ENCODE assay signal across 8 mouse cellular contexts in the genomic region with DNA sequence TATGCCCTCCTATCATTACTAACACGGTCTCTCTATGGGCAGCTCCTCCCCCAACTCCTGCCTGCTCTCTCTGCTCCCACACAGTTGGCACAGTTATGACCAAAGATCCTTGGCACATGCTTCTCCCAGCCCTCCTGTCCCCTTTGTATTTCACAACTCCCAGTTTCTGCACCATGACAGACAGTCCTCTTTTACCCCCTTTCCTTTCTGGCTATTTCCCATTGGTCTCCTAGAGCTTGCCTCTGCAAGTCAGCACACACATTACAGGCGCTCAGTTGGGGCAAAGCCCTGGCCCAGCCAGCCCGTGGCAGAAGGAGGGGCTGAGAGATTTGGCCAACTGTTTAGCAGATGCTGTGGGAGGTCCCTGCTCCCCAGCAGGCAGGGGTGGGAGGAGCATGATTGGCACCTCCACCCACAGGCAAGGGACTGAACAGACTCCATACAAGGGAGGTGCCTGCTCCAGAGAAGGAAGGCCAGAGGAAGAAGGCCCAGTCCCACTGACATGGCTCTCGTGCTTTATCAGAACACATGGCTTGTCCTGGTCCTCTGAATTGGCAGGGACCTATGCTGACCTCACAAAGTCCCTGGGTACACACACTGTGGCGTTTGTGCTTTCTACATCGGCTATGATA.
DNase-seq lines count a peak whose midpoint lies in the region; ATAC-seq and TF ChIP-seq lines count a peak whose summit lies in the region.

No protein-coding gene starts in this region.

- peak; percentile 84 for ATAC-seq in forebrain, embryonic 13.5 days
- ATAC-seq in liver, embryonic 16.5 days (ENCODE audit: low read depth): peak; percentile 45

- H3K4me3 ChIP-seq in forebrain, embryonic 13.5 days: no peak overlapping the region
- H3K4me3 ChIP-seq in layer of hippocampus, adult 2 months: no peak overlapping the region
- H3K4me3 ChIP-seq in liver, embryonic 16.5 days (ENCODE audit: low read depth, low read length): no peak overlapping the region
- no peak overlapping the region for H3K4me3 ChIP-seq in olfactory bulb, adult 2 months (ENCODE audit: insufficient read depth, low read depth, low read length)

- 22% methylated on average over 6 of the region's 6 CpGs for WGBS in forebrain, embryonic 13.5 days
- WGBS in liver, embryonic 16.5 days (ENCODE audit: insufficient replicate concordance): 25% methylated on average over 6 of the region's 6 CpGs
- WGBS in olfactory bulb, adult 2 months: 44% methylated on average over 6 of the region's 6 CpGs

- H3K36me3 ChIP-seq in forebrain, embryonic 13.5 days (ENCODE audit: poor library complexity, severe bottlenecking): no peaks in the 10 kb centered on the region
- H3K36me3 ChIP-seq in liver, embryonic 16.5 days (ENCODE audit: control insufficient read depth, insufficient read depth): no peaks in the 10 kb centered on the region

- no peak for TF ChIP-seq CTCF in layer of hippocampus, adult 2 months (conservative IDR thresholded peaks at IDR 0.05)
- no peak for TF ChIP-seq CTCF in olfactory bulb, adult 2 months (IDR thresholded peaks at IDR 0.05; ENCODE audit: insufficient read depth, low read depth, low read length)

- TF ChIP-seq POLR2A in olfactory bulb, adult 2 months (IDR thresholded peaks at IDR 0.05; ENCODE audit: insufficient read depth, low read depth, low read length): no peak

- H3K9me3 ChIP-seq in forebrain, embryonic 13.5 days (replicated peaks): no peaks in the 10 kb centered on the region
- H3K9me3 ChIP-seq in liver, embryonic 16.5 days (replicated peaks; ENCODE audit: control insufficient read depth, low read length): no peaks in the 10 kb centered on the region

- 0 out of 2 replicates have a peak overlapping the region, but pooled peaks have one; percentile 6 for H3K4me2 ChIP-seq in forebrain, embryonic 13.5 days
- H3K4me2 ChIP-seq in liver, embryonic 16.5 days (ENCODE audit: low read depth, low read length): no peak overlapping the region

- peak overlapping the region; percentile 58 for H3K27ac ChIP-seq in forebrain, embryonic 13.5 days
- H3K27ac ChIP-seq in layer of hippocampus, adult 2 months: peak overlapping the region; percentile 89
- H3K27ac ChIP-seq in liver, embryonic 16.5 days (ENCODE audit: low read length): no peak overlapping the region
- 0 out of 2 replicates have a peak overlapping the region, but pooled peaks have one; percentile 41 for H3K27ac ChIP-seq in olfactory bulb, adult 2 months (ENCODE audit: insufficient read depth, low read depth, low read length)

- no peak overlapping the region for H3K9ac ChIP-seq in forebrain, embryonic 13.5 days
- no peak overlapping the region for H3K9ac ChIP-seq in liver, embryonic 16.5 days (ENCODE audit: low read depth, low read length)

- H3K27me3 ChIP-seq in forebrain, embryonic 13.5 days: no peaks in the 10 kb centered on the region
- no peaks in the 10 kb centered on the region for H3K27me3 ChIP-seq in liver, embryonic 16.5 days (ENCODE audit: control insufficient read depth, insufficient read depth, low read depth, low read length)

- intact Hi-C loops in heart, postnatal 14 days (cut with DNase I): no loop called here

- peak; percentile 69 for DNase-seq in ES-CJ7 (ENCODE audit: low read depth, low spot score)
- peak; percentile 63 for DNase-seq in brain, embryonic 18.5 days (ENCODE audit: low read depth, low spot score)
- DNase-seq in heart, postnatal 14 days: peak; percentile 67 to 76
- DNase-seq in layer of hippocampus, adult 2 months (ENCODE audit: low spot score in 2 of 2): peak; percentile 82 to 91
- DNase-seq in spleen, postnatal 36 days (ENCODE audit: low spot score in 2 of 2): no peak

- peaks cover 49% of the 10 kb centered on the region for H3K4me1 ChIP-seq in forebrain, embryonic 13.5 days
- H3K4me1 ChIP-seq in liver, embryonic 16.5 days (ENCODE audit: control insufficient read depth, low read depth, low read length): peaks cover 3% of the 10 kb centered on the region; the same call in 1 of the 2 replicates
- H3K4me1 ChIP-seq in olfactory bulb, adult 2 months (ENCODE audit: control insufficient read depth, insufficient read depth, low read length): peaks cover 30% of the 10 kb centered on the region

Comparison
In these comparisons a context has a peak if more than half of its experiments do, and no peak if none do; other contexts are left out.
1. DNase-seq: peak in ES-CJ7 (single experiment), brain, embryonic 18.5 days (single experiment), heart, postnatal 14 days (2 of 2) and layer of hippocampus, adult 2 months (2 of 2); none in spleen, postnatal 36 days (0 of 2).